Comparison of ENCODE assay signal across 8 mouse cellular contexts in the genomic region with DNA sequence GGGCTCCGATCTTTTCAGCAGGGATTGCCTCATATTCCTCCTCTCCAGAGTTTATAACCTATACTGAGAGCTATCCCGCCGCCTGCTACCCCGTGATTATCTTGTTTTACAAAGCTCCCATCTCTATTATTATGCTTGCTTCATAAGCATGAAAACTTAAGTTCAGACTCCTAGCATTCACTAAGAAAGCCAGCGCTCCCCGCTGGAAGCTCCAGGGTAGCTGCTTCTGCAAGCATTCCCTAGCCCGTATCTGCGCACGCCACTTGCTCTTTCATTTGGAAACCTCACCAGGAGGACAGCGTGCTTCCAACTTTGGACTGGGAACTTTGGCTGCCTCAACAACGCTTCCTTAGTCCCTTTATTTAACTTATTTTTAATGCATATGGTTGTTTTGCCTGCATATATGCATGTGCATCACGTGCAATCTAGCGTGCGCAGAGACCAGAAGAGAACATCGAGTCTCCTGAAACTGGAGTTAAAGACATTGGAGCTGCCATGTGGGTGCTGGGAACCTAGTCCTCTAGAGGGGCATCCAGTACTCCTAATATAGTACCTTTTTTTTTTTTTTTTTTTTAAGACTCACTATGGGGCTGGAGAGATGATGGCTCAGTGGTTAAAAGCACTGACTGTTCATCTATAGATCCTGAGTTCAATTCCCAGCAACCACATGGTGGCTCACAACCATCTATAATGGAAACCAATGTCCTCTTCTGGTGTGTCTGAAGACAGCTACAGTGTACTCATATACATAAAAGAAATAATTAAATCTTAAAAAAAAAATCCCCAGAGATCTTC. TPM values are rescaled to one million over a fixed set of nuclear protein-coding genes. Genes with fewer than 3 reads are reported as not detected.
A peak's percentile ranks its signal among the peaks of the same experiment; 100 is the strongest.
DNase-seq lines count a peak whose midpoint lies in the region; ATAC-seq lines count a peak whose summit lies in the region.

No protein-coding gene starts in this region.

- peak overlapping the region; percentile 79 for H3K27ac ChIP-seq in intestine, embryonic 14.5 days (ENCODE audit: low read depth)
- H3K27ac ChIP-seq in limb, embryonic 10.5 days, result peak overlapping the region; percentile 81

- peak; percentile 22 for ATAC-seq in common myeloid progenitor, adult 5-6 weeks (replicated peaks; ENCODE audit: low read depth, poor library complexity, severe bottlenecking)
- no peak for ATAC-seq in intestine, embryonic 14.5 days (replicated peaks; ENCODE audit: low FRiP score, low TSS enrichment, low read depth)
- ATAC-seq in megakaryocyte-erythroid progenitor cell, adult 5-6 weeks (replicated peaks; ENCODE audit: low FRiP score, low TSS enrichment, poor library complexity, severe bottlenecking), result peak; percentile 29; the same call in 1 of the 2 replicates

- H3K27me3 ChIP-seq in intestine, embryonic 14.5 days (replicated peaks; ENCODE audit: control insufficient read depth, insufficient read depth, low read length), result no peaks in the 10 kb centered on the region
- H3K27me3 ChIP-seq in limb, embryonic 10.5 days (ENCODE audit: low read depth, poor library complexity, severe bottlenecking), result no peaks in the 10 kb centered on the region

- H3K9me3 ChIP-seq in intestine, embryonic 14.5 days (ENCODE audit: control insufficient read depth, low read length), result no peaks in the 10 kb centered on the region
- H3K9me3 ChIP-seq in limb, embryonic 10.5 days (replicated peaks), result no peaks in the 10 kb centered on the region

- peak overlapping the region; percentile 55 for H3K4me3 ChIP-seq in intestine, embryonic 14.5 days (ENCODE audit: low read depth, low read length)
- H3K4me3 ChIP-seq in limb, embryonic 10.5 days, result peak overlapping the region; percentile 65

- 3% methylated on average over 15 of the region's 15 CpGs for WGBS in intestine, embryonic 14.5 days
- 2% methylated on average over 15 of the region's 15 CpGs for WGBS in limb, embryonic 10.5 days

- peaks cover 11% of the 10 kb centered on the region for H3K4me1 ChIP-seq in intestine, embryonic 14.5 days (replicated peaks; ENCODE audit: control insufficient read depth, insufficient read depth, low read length)
- H3K4me1 ChIP-seq in limb, embryonic 10.5 days, result peaks cover 16% of the 10 kb centered on the region

- peak; percentile 49 for DNase-seq in gastrocnemius, adult 18-20 months (ENCODE audit: low spot score)
- DNase-seq in gastrocnemius, postnatal 25 days, result no peak
- peak; percentile 34 to 35 for DNase-seq in gastrocnemius, postnatal 36 days
- no peak for DNase-seq in intestine, embryonic 14.5 days (ENCODE audit: low spot score)
- DNase-seq in limb, embryonic 10.5 days (ENCODE audit: low spot score), result peak; percentile 66
- DNase-seq in spleen, postnatal 4 days (ENCODE audit: low spot score in 2 of 2), result peak; percentile 41 to 71

- peak overlapping the region; percentile 63 for H3K4me2 ChIP-seq in intestine, embryonic 14.5 days (ENCODE audit: low read length)

- no peaks in the 10 kb centered on the region for H3K36me3 ChIP-seq in intestine, embryonic 14.5 days (ENCODE audit: control insufficient read depth, insufficient read depth, low read length)
- no peaks in the 10 kb centered on the region for H3K36me3 ChIP-seq in limb, embryonic 10.5 days

- intact Hi-C loops in gastrocnemius, postnatal 36 days (cut with DNase I), result loop anchor here (2.0 to 10.0 kb wide), 2 partner anchors 111 to 173 kb away; a partner anchor contains a TSS

- peak overlapping the region; percentile 39 for H3K9ac ChIP-seq in intestine, embryonic 14.5 days (ENCODE audit: low read length)

RNA-seq across cellular contexts. Expression of a gene that starts 1.7 kb away (rescaled TPM):
- total RNA-seq in gastrocnemius, adult 18-20 months (2021), result 1 to 10 TPM; 1.2 to 2.0 TPM
- 1 to 10 TPM in 1 of 2 experiments, under 1 TPM in 1; 0.69 to 1.2 TPM for total RNA-seq in gastrocnemius, postnatal 25 days (2021)
- 2.1 and 5.3 TPM in 2 replicates for total RNA-seq in common myeloid progenitor, adult 5-6 weeks (2017)
- total RNA-seq in gastrocnemius, postnatal 36 days (2021), result under 1 TPM; 0.54 to 0.91 TPM
- polyA plus RNA-seq in intestine, embryonic 14.5 days (2014; fragmentation: Nextera tagmentation; extraction: Ambion mirVana), result 1.5 and 2.1 TPM in 2 replicates
- polyA plus RNA-seq in limb, embryonic 10.5 days (2016; fragmentation: Nextera tagmentation; extraction: Ambion mirVana), result 1.0 and 1.1 TPM in 2 replicates
- total RNA-seq in megakaryocyte-erythroid progenitor cell, adult 5-6 weeks (2014; fragmentation: Nextera tagmentation), result 12.6 and 18.9 TPM in 2 replicates
- 4.3 and 11.8 TPM in 2 replicates for total RNA-seq in megakaryocyte-erythroid progenitor cell, adult 5-6 weeks (2017)

RNA-seq across cellular contexts. Expression of a gene that starts 38.4 kb away (rescaled TPM):
- 100 to 1,000 TPM; 667 to 772 TPM for total RNA-seq in gastrocnemius, adult 18-20 months (2021)
- total RNA-seq in gastrocnemius, postnatal 25 days (2021), result 100 to 1,000 TPM; 692 to 785 TPM
- total RNA-seq in common myeloid progenitor, adult 5-6 weeks (2017), result 56.9 and 71.9 TPM in 2 replicates
- total RNA-seq in gastrocnemius, postnatal 36 days (2021), result 100 to 1,000 TPM; 691 to 738 TPM
- polyA plus RNA-seq in intestine, embryonic 14.5 days (2014; fragmentation: Nextera tagmentation; extraction: Ambion mirVana), result 341 and 347 TPM in 2 replicates
- 250 and 257 TPM in 2 replicates for polyA plus RNA-seq in limb, embryonic 10.5 days (2016; fragmentation: Nextera tagmentation; extraction: Ambion mirVana)
- 150 and 178 TPM in 2 replicates for total RNA-seq in megakaryocyte-erythroid progenitor cell, adult 5-6 weeks (2014; fragmentation: Nextera tagmentation)
- total RNA-seq in megakaryocyte-erythroid progenitor cell, adult 5-6 weeks (2017), result 72.0 and 84.7 TPM in 2 replicates

RNA-seq across cellular contexts. Expression of a gene that starts 38.5 kb away (rescaled TPM):
- 10 to 100 TPM; 28.7 to 29.5 TPM for total RNA-seq in gastrocnemius, adult 18-20 months (2021)
- total RNA-seq in gastrocnemius, postnatal 25 days (2021), result 100 to 1,000 TPM in 1 of 2 experiments, 10 to 100 TPM in 1; 99.1 to 120 TPM
- not detected in 2 replicates for total RNA-seq in common myeloid progenitor, adult 5-6 weeks (2017)
- 100 to 1,000 TPM in 1 of 2 experiments, 10 to 100 TPM in 1; 33.1 to 105 TPM for total RNA-seq in gastrocnemius, postnatal 36 days (2021)
- 0.48 and 0.49 TPM in 2 replicates for polyA plus RNA-seq in intestine, embryonic 14.5 days (2014; fragmentation: Nextera tagmentation; extraction: Ambion mirVana)
- 0.44 TPM in 1 of 2 replicates, not detected in the other for polyA plus RNA-seq in limb, embryonic 10.5 days (2016; fragmentation: Nextera tagmentation; extraction: Ambion mirVana)
- not detected in 2 replicates for total RNA-seq in megakaryocyte-erythroid progenitor cell, adult 5-6 weeks (2014; fragmentation: Nextera tagmentation)
- total RNA-seq in megakaryocyte-erythroid progenitor cell, adult 5-6 weeks (2017), result 0.61 TPM in 1 of 2 replicates, not detected in the other

RNA-seq across cellular contexts. Expression of a gene that starts 47.2 kb away (rescaled TPM):
- total RNA-seq in gastrocnemius, adult 18-20 months (2021), result 1 to 10 TPM; 1.8 to 4.4 TPM
- 1 to 10 TPM; 3.7 to 4.6 TPM for total RNA-seq in gastrocnemius, postnatal 25 days (2021)
- 7.8 and 15.7 TPM in 2 replicates for total RNA-seq in common myeloid progenitor, adult 5-6 weeks (2017)
- total RNA-seq in gastrocnemius, postnatal 36 days (2021), result 1 to 10 TPM; 2.6 to 4.6 TPM
- 10.7 and 12.7 TPM in 2 replicates for polyA plus RNA-seq in intestine, embryonic 14.5 days (2014; fragmentation: Nextera tagmentation; extraction: Ambion mirVana)
- polyA plus RNA-seq in limb, embryonic 10.5 days (2016; fragmentation: Nextera tagmentation; extraction: Ambion mirVana), result 3.0 and 3.3 TPM in 2 replicates
- total RNA-seq in megakaryocyte-erythroid progenitor cell, adult 5-6 weeks (2014; fragmentation: Nextera tagmentation), result 1.4 and 6.3 TPM in 2 replicates
- total RNA-seq in megakaryocyte-erythroid progenitor cell, adult 5-6 weeks (2017), result 1.9 and 2.2 TPM in 2 replicates

Comparison
In these comparisons a context has a peak if more than half of its experiments do, and no peak if none do; other contexts are left out.
1. DNase-seq: peak in gastrocnemius, adult 18-20 months (single experiment), gastrocnemius, postnatal 36 days (2 of 2), limb, embryonic 10.5 days (single experiment) and spleen, postnatal 4 days (2 of 2); none in gastrocnemius, postnatal 25 days (single experiment) and intestine, embryonic 14.5 days (single experiment).
2. RNA of a gene that starts 38.5 kb away (total RNA-seq): 99.1 to 120 TPM in gastrocnemius, postnatal 25 days, 33.1 to 105 TPM in gastrocnemius, postnatal 36 days and 28.7 to 29.5 TPM in gastrocnemius, adult 18-20 months; not detected in common myeloid progenitor, adult 5-6 weeks and 0.61 TPM in megakaryocyte-erythroid progenitor cell, adult 5-6 weeks; every median in the first group is over 10 times any median in the second.